Mouse (Mus musculus) limb, embryonic 12.5 days (tissue): ENCODE data around the gene Tnfrsf4. TPM values are rescaled to one million over a fixed set of nuclear protein-coding genes. Genes with fewer than 3 reads are reported as not detected.

Experiments used
- ATAC-seq: fragments of 200-750 bp; cut with Nextera tagmentation; 2 replicates; pipeline ENCODE4 v1.8.0; 2017; ENCODE audit warnings: low read depth, moderate TSS enrichment; ENCODE audit not compliant: insufficient number of reproducible peaks, insufficient read depth, low FRiP score, low TSS enrichment
- H3K27ac ChIP-seq: fragments of 300-500 bp; sonication (generic); 2 replicates; pipeline ENCODE4 v1.5.1; 2016; ENCODE audit warnings: mild to moderate bottlenecking, moderate library complexity
- H3K27me3 ChIP-seq: fragments of 300-500 bp; sonication (generic); 2 replicates; pipeline ENCODE4 v1.6.1; 2016; ENCODE audit warnings: mild to moderate bottlenecking, moderate library complexity
- H3K36me3 ChIP-seq: fragments of 300-500 bp; sonication (generic); 2 replicates; pipeline ENCODE4 v1.6.1; 2016; ENCODE audit warnings: mild to moderate bottlenecking, moderate library complexity
- H3K4me1 ChIP-seq: fragments of 300-500 bp; sonication (generic); replicated peaks from 2 replicates; pipeline ENCODE4 v1.6.1; 2016
- H3K4me2 ChIP-seq: fragments of 300-500 bp; sonication (generic); 2 replicates; pipeline ENCODE4 v1.6.1; 2016; ENCODE audit warnings: mild to moderate bottlenecking, moderate library complexity
- H3K4me3 ChIP-seq: fragments of 300-500 bp; sonication (generic); replicated peaks from 2 replicates; pipeline ENCODE4 v1.5.1; 2016; ENCODE audit warnings: mild to moderate bottlenecking
- H3K9ac ChIP-seq: fragments of 300-500 bp; sonication (generic); replicated peaks from 2 replicates; pipeline ENCODE4 v1.6.1; 2016; ENCODE audit warnings: mild to moderate bottlenecking, moderate library complexity
- H3K9me3 ChIP-seq: fragments of 300-500 bp; sonication (generic); 2 replicates; pipeline ENCODE4 v1.6.1; 2016; ENCODE audit warnings: mild to moderate bottlenecking, moderate library complexity
- WGBS: fragments of 180-500 bp; shearing (Covaris S2); methylation state at CpG from one replicate; pipeline ENCODE4 v1.1.7; 2016; 5-methylcytosine and 5-hydroxymethylcytosine counted together
- polyA plus RNA-seq: library from polyadenylated mRNA; unstranded; fragments of >200 nt; fragmentation: Nextera tagmentation; extraction: Ambion mirVana; gene quantifications from 2 replicates; pipeline ENCODE4 v1.2.1, GENCODE M21; 2016

Tnfrsf4 gene
- polyA plus RNA-seq: 0.84 and 0.92 TPM in 2 replicates

DNA sequence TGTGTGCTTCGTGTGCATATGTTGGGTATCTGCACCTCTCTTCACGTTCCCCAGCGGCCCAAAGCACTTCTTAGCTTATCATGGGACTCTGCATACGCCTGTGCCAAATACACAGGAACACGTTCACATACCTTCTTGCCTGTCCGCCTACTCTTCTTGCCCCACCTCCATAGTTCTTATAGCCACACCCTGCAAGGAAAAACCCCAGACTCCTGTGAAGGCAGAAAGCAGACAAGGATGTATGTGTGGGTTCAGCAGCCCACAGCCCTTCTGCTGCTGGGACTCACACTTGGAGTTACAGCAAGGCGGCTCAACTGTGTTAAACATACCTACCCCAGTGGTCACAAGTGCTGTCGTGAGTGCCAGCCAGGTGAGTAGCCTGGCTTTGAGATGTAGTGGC lies at the start of gene Tnfrsf4:
Gene Tnfrsf4 (plus strand): TSS at position 207 of the 400 bp plus-strand sequence.
- Histone ChIP-seq H3K4me3 (no peak within 1 kb of the TSS), H3K36me3 (peaks cover 77% of the 10 kb centered on the region), H3K9me3 (no peaks in the 10 kb centered on the region), H3K27me3 (no peaks in the 10 kb centered on the region), H3K27ac (no peak within 1 kb of the TSS), H3K4me2 (no peak within 1 kb of the TSS), H3K9ac (no peak within 1 kb of the TSS), H3K4me1 (no peaks in the 10 kb centered on the region)
- ATAC-seq: no peak
- WGBS: 86% methylated on average over 8 of the region's 8 CpGs

DNA sequence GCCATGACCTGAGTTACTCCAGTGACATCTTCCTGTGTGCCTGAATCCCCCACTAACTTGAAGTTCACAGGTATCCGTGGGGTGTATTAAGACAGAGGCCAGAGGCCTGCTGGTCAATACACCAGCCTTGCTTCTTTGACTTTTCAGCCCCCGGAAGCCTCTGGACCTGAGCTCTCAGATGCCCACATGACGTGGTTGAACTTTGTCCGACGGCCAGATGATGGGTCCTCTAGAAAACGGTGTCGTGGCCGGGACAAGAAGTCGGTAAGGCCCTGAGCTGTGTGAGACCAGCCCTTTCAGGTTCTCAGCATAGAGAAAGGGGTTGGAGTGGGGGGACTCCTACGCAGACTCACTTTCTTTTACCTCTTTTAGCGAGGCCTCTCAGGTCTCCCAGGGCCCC lies 49.2 kb upstream of the Tnfrsf4 start:
- H3K4me1 ChIP-seq: peaks cover 22% of the 10 kb centered on the region
- no peak overlapping the region for H3K9ac ChIP-seq
- H3K27ac ChIP-seq: no peak overlapping the region
- no peak overlapping the region for H3K4me3 ChIP-seq
- no peak for ATAC-seq
- H3K4me2 ChIP-seq: no peak overlapping the region
- H3K36me3 ChIP-seq: peaks cover 35% of the 10 kb centered on the region
- H3K9me3 ChIP-seq: no peaks in the 10 kb centered on the region
- WGBS: 90% methylated on average over 11 of the region's 11 CpGs
- H3K27me3 ChIP-seq: no peaks in the 10 kb centered on the region

GRCm38 (mm10) chr4:155969043-155969653 lies 44.5 kb upstream of the Tnfrsf4 start:
- Histone ChIP-seq H3K9ac (no peak overlapping the region), H3K27ac (no peak overlapping the region), H3K9me3 (no peaks in the 10 kb centered on the region), H3K4me3 (no peak overlapping the region), H3K27me3 (no peaks in the 10 kb centered on the region), H3K36me3 (peaks cover 29% of the 10 kb centered on the region), H3K4me2 (no peak overlapping the region), H3K4me1 (no peaks in the 10 kb centered on the region)
- no peak for ATAC-seq
- WGBS: 83% methylated on average over 13 of the region's 13 CpGs

DNA sequence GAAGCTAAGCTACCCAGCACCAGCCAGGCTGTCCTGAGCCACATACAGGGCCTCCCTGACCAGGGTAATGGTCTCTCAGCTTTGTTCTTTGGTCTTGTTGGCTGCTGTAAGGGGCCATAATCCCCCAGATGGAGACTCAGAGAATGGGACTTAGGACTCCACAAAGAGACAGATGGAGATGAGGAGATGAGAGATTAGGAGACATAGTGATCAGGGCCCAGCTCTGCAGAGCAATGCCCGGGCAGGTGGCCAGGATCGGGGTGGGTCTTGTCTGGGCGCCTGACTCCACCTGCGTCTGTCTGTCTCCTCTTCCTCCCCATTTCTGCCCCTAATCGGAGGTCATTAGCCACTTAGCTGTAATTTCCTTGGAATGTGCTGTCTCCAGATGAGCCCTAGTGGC lies 43.4 kb upstream of the Tnfrsf4 start:
- Histone ChIP-seq H3K27ac (no peak overlapping the region), H3K4me1 (no peaks in the 10 kb centered on the region), H3K4me3 (no peak overlapping the region), H3K9ac (no peak overlapping the region), H3K27me3 (no peaks in the 10 kb centered on the region), H3K36me3 (peaks cover 20% of the 10 kb centered on the region), H3K9me3 (no peaks in the 10 kb centered on the region), H3K4me2 (no peak overlapping the region)
- WGBS: 78% methylated on average over 5 of the region's 5 CpGs
- ATAC-seq: no peak

DNA sequence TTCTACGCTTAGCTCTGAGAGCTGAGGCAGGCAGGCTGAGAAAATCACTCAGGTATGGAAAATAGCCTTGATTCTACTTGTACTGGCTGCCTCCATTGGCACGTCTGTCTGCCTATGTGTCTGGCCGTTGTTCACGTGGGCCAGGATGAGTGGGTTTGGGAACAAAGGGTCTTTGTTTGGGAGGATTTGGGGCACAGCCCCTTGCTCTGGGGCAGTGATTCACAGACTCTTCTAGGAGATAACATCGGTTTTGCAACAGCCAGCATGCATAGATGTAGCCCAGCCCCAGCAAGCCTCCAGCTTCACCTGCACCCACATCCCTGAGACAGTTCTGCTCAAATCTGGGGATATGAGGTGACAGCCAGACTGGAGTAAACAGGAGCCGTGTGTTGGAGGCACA lies 41.0 kb upstream of the Tnfrsf4 start:
- Histone ChIP-seq H3K4me2 (no peak overlapping the region), H3K9ac (no peak overlapping the region), H3K4me1 (no peaks in the 10 kb centered on the region), H3K9me3 (no peaks in the 10 kb centered on the region), H3K27me3 (no peaks in the 10 kb centered on the region), H3K4me3 (no peak overlapping the region), H3K36me3 (no peaks in the 10 kb centered on the region), H3K27ac (no peak overlapping the region)
- WGBS: 86% methylated on average over 6 of the region's 6 CpGs
- no peak for ATAC-seq

DNA sequence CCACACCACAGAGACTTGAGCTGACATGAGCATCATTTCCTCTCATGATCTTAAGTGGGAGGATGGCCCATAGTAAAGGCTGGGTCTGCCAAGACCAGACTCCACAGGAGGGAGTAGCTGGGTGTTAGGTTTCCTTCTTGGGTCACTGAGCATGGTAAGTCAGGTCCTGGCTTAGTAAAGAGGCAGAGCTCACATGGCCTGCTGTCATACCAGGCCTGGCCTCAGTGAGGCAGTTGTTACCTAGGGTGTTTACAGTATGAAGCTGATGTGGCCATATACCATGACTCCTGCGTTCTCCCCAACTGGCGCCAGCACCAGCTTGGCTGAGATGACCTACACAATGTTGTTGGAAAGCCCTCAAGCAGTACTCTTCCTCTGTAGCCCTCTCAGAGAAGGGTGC lies 40.4 kb upstream of the Tnfrsf4 start:
- ATAC-seq: no peak
- WGBS: 81% methylated on average over 2 of the region's 2 CpGs

DNA sequence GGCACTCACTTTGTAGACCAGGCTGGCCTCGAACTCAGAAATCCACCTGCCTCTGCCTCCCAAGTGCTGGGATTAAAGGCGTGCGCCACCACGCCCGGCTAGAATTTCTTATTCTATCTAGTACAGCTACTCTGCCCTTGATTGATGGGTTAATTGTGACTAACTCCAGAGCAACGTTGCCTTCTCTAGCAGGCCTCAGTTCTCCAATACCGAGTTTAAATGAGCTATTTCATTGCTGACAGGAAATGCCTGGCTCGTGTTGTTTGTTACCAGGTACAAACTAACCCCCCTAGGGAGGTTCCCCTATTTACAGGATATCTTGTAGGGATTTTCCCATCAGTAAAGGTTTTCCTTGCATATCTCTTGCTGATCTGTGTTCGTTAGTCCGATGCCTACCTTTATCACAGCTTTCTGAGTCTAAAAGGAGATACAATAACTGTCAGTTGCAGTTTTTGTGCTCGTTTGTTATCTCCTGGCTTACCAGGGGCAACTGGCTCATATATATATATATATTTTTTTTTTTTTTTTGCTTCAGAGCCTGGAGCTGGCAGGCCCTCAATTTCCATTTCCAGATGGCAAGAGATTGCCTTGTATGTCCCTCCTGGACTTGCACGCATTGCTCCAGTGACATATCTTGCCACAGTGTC lies 32.1 kb upstream of the Tnfrsf4 start:
- H3K27me3 ChIP-seq: no peaks in the 10 kb centered on the region
- no peaks in the 10 kb centered on the region for H3K4me1 ChIP-seq
- ATAC-seq: no peak
- WGBS: 72% methylated on average over 12 of the region's 12 CpGs
- H3K4me2 ChIP-seq: no peak overlapping the region
- no peaks in the 10 kb centered on the region for H3K9me3 ChIP-seq
- H3K9ac ChIP-seq: no peak overlapping the region
- H3K27ac ChIP-seq: no peak overlapping the region
- no peaks in the 10 kb centered on the region for H3K36me3 ChIP-seq
- H3K4me3 ChIP-seq: no peak overlapping the region

More for the DNA sequence above, 40.4 kb upstream of the Tnfrsf4 start:
- no peak overlapping the region for H3K4me2 ChIP-seq
- no peak overlapping the region for H3K9ac ChIP-seq
- no peaks in the 10 kb centered on the region for H3K27me3 ChIP-seq
- H3K4me1 ChIP-seq: no peaks in the 10 kb centered on the region
- H3K27ac ChIP-seq: no peak overlapping the region
- no peaks in the 10 kb centered on the region for H3K36me3 ChIP-seq
- H3K4me3 ChIP-seq: no peak overlapping the region
- no peaks in the 10 kb centered on the region for H3K9me3 ChIP-seq

DNA sequence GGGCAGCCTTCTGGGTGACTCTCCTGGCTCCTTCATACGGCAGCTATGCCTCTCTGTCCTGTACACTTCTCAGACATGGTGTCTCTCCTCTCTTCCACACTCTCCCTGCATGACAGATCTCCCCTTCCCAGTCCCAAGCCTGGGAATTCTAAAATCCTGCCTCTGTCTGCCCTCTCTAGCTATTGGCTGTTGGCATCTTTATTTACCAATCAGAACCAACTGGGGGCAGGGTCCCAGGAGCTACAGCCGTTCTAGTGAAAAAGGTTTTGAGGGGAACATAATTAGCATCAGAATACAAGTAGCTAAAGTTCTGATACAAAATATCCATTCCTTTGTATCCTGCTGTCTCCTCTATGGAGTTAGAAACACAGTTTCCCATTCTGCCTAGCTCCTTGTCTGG lies 29.9 kb upstream of the Tnfrsf4 start:
- Histone ChIP-seq H3K4me3 (no peak overlapping the region), H3K27ac (no peak overlapping the region), H3K36me3 (no peaks in the 10 kb centered on the region), H3K9ac (no peak overlapping the region), H3K4me1 (no peaks in the 10 kb centered on the region), H3K9me3 (no peaks in the 10 kb centered on the region), H3K4me2 (no peak overlapping the region), H3K27me3 (no peaks in the 10 kb centered on the region)
- no peak for ATAC-seq
- 18% methylated on average over 2 of the region's 2 CpGs for WGBS

DNA sequence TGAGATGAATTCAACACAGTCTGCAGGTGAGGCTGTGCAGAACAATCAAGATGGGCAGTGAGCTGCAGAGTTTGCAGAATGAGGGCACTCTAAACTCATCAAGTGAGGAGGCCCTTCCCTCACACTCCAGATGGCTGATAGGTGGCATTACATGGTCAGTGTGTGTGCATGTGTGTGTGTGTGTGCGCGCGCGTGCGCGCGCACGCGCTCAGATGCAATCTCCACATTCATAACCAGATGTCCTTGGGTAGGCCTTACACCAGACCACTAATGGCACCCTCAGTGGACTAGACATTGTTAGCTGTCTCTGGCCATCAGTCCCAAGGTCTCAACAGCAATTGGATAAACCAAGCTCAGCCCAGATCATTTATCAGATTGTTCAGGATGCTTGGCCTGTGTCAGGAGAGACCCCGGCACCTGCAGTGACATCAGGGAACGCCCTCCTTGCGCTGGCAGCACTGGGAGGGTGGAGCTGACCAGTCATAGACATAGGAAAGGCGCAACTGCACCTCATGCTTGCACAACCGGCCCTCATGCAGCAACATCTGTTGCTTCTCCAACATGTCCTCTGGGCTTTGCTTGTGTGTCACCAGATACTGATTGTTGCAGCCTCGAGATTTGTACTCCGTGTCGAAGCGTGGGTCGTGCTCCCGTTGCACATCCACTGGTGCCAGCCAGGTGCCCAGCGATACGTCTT lies 22.3 kb upstream of the Tnfrsf4 start:
- Histone ChIP-seq H3K27ac (no peak overlapping the region), H3K27me3 (no peaks in the 10 kb centered on the region), H3K36me3 (peaks cover 10% of the 10 kb centered on the region), H3K4me2 (peak overlapping the region; percentile 94), H3K4me1 (peaks cover 19% of the 10 kb centered on the region), H3K9ac (peak overlapping the region; percentile 57), H3K9me3 (no peaks in the 10 kb centered on the region), H3K4me3 (peak overlapping the region; percentile 83)
- no peak; the same call in 1 of the 2 replicates for ATAC-seq
- 88% methylated on average over 22 of the region's 22 CpGs for WGBS

GRCm38 (mm10) chr4:155991908-155992230 lies 21.8 kb upstream of the Tnfrsf4 start:
- H3K36me3 ChIP-seq: peaks cover 15% of the 10 kb centered on the region
- peak; percentile 13; the same call in 1 of the 2 replicates for ATAC-seq
- peak overlapping the region; percentile 83 for H3K4me3 ChIP-seq
- no peaks in the 10 kb centered on the region for H3K9me3 ChIP-seq
- H3K4me1 ChIP-seq: peaks cover 19% of the 10 kb centered on the region
- H3K27me3 ChIP-seq: no peaks in the 10 kb centered on the region
- H3K4me2 ChIP-seq: peak overlapping the region; percentile 94
- H3K27ac ChIP-seq: peak overlapping the region; percentile 96
- H3K9ac ChIP-seq: peak overlapping the region; percentile 57
- 28% methylated on average over 37 of the region's 37 CpGs for WGBS

DNA sequence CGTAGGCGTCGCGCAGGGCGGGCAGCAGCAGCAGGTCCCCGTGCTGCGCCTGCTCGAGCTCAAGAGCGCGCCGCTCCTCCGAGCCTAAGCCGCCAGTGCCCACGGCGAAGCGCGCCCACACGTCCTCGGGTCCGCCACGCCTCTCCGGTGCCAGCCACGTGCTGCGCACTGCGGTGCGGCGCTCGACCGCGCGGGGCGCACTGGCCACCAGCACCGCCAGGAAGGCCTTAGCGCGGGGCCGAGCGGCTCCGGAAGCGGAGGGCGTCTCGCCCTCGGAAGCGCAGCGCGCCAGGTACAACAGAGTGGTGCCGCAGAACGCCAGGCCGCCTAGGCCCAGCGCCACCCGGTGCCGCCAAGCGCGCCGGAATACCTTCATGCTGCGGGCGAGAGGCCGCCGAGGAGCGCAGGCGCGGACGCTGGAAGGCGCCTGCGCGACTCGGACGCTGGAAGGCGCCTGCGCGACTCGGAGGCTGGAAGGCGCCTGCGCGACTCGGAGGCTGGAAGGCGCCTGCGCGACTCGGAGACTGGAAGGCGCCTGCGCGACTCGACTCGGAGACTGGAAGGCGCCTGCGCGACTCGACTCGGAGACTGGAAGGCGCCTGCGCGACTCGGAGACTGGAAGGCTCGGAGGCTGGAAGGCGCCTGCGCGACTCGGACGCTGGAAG lies 21.3 kb upstream of the Tnfrsf4 start, which contains the start of the genes B3galt6 and Sdf4:
Gene B3galt6 (minus strand): TSS at position 409 of the 665 bp plus-strand sequence.
Gene Sdf4 (plus strand): TSS at position 632 of the 665 bp plus-strand sequence.
- peak; percentile 76 for ATAC-seq
- no peaks in the 10 kb centered on the region for H3K27me3 ChIP-seq
- H3K27ac ChIP-seq: peak within 1 kb of the TSS; percentile 96
- peak within 1 kb of the TSS; percentile 83 for H3K4me3 ChIP-seq
- WGBS: under 1% methylated on average over 99 of the region's 99 CpGs
- H3K9ac ChIP-seq: peak within 1 kb of the TSS; percentile 83
- peak within 1 kb of the TSS; percentile 94 for H3K4me2 ChIP-seq
- peaks cover 20% of the 10 kb centered on the region for H3K36me3 ChIP-seq
- no peaks in the 10 kb centered on the region for H3K9me3 ChIP-seq
- H3K4me1 ChIP-seq: peaks cover 19% of the 10 kb centered on the region
